Mouse (Mus musculus): ENCODE data around the gene Msx2. TPM values are rescaled to one million over a fixed set of nuclear protein-coding genes. Genes with fewer than 3 reads are reported as not detected.

Msx2 gene
- polyA plus RNA-seq, 1 experiment from 2014 or later: not detected

- Histone ChIP-seq H3K4me3 (ENCODE audit: low read depth, low read length) (no peak overlapping the region), H3K27me3 (ENCODE audit: insufficient read depth, low read length) (peaks cover 74% of the 10 kb centered on the region), H3K9me3 (ENCODE audit: low read length) (no peaks in the 10 kb centered on the region), H3K4me1 (ENCODE audit: insufficient read depth) (no peaks in the 10 kb centered on the region), H3K9ac (replicated peaks) (no peak overlapping the region), H3K4me2 (ENCODE audit: low read depth, low read length) (no peak overlapping the region), H3K27ac (ENCODE audit: low read depth) (no peak overlapping the region), H3K36me3 (replicated peaks; ENCODE audit: insufficient read depth, low read length) (no peaks in the 10 kb centered on the region)
- no peak for TF ChIP-seq CTCF (IDR thresholded peaks at IDR 0.05; ENCODE audit: low read depth)
- TF ChIP-seq EP300 (IDR thresholded peaks at IDR 0.05; ENCODE audit: low read depth): no peak
- under 1% methylated on average over 7 of the region's 7 CpGs for WGBS (ENCODE audit: insufficient replicate concordance)
- peak; percentile 12 for DNase-seq
- no peak for ATAC-seq
These were observed 9.8 kb downstream of the Msx2 start for GRCm38 (mm10) chr13:53463037-53463436.

GRCm38 (mm10) chr13:53462649-53462970 lies 10.3 kb downstream of the Msx2 start:
- H3K9ac ChIP-seq (replicated peaks): no peak overlapping the region
- no peaks in the 10 kb centered on the region for H3K9me3 ChIP-seq (ENCODE audit: low read length)
- no peaks in the 10 kb centered on the region for H3K36me3 ChIP-seq (replicated peaks; ENCODE audit: insufficient read depth, low read length)
- WGBS (ENCODE audit: insufficient replicate concordance): under 1% methylated on average over 15 of the region's 15 CpGs
- no peak overlapping the region for H3K27ac ChIP-seq (ENCODE audit: low read depth)
- no peak for ATAC-seq
- H3K4me3 ChIP-seq (ENCODE audit: low read depth, low read length): peak overlapping the region; percentile 21; the same call in 1 of the 2 replicates
- no peak overlapping the region for H3K4me2 ChIP-seq (ENCODE audit: low read depth, low read length)
- no peak for TF ChIP-seq EP300 (IDR thresholded peaks at IDR 0.05; ENCODE audit: low read depth)
- no peak for DNase-seq
- H3K4me1 ChIP-seq (ENCODE audit: insufficient read depth): no peaks in the 10 kb centered on the region
- peaks cover 72% of the 10 kb centered on the region for H3K27me3 ChIP-seq (ENCODE audit: insufficient read depth, low read length)

DNA sequence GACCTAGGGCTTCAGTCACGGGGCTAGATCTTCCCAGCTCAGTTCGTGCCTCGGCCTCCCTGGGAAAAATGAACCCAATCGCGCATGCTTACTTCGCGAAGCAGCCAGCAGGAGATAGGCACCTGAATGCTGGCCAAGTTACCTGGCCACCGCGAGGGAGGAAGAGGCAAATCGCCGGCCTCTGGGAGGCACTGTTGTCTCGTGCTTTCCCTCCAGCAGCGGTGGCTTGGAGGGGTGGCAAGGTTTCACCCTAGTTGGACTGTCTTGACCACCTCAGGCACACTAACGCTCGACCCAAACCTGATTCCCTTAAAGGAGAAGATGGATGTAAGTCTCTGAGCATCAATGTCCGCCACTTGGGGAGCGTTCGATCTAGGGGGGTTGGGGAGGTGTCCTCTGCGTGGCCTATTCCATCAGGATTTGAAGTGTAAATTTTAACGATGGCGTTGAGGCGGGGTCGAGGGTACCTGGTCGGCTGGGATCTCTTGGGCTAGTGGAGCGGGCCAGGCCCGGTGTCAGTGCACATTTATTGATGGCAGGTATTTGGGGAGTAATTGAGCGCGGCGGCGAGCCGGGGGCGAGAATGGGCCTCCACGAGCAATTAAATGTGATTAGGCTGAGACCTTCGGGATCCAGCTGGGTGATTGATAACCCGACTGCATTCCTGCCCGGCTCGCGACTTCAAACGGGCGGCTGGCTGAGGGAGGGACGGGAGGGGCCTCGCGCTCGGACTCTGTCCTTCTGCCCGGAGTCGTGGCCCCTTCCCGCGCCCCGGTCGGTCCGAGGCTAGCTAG lies 10.8 kb downstream of the Msx2 start:
- Histone ChIP-seq H3K4me1 (ENCODE audit: insufficient read depth) (no peaks in the 10 kb centered on the region), H3K4me3 (ENCODE audit: low read depth, low read length) (peak overlapping the region; percentile 21; the same call in 1 of the 2 replicates), H3K9ac (replicated peaks) (no peak overlapping the region), H3K4me2 (ENCODE audit: low read depth, low read length) (no peak overlapping the region), H3K27ac (ENCODE audit: low read depth) (no peak overlapping the region), H3K9me3 (ENCODE audit: low read length) (no peaks in the 10 kb centered on the region), H3K27me3 (ENCODE audit: insufficient read depth, low read length) (peaks cover 66% of the 10 kb centered on the region), H3K36me3 (replicated peaks; ENCODE audit: insufficient read depth, low read length) (no peaks in the 10 kb centered on the region)
- TF ChIP-seq CTCF (IDR thresholded peaks at IDR 0.05; ENCODE audit: low read depth) (peak; percentile 62), EP300 (IDR thresholded peaks at IDR 0.05; ENCODE audit: low read depth) (no peak)
- WGBS (ENCODE audit: insufficient replicate concordance): 2% methylated on average over 51 of the region's 51 CpGs
- DNase-seq (peak; percentile 44), ATAC-seq (no peak)

DNA sequence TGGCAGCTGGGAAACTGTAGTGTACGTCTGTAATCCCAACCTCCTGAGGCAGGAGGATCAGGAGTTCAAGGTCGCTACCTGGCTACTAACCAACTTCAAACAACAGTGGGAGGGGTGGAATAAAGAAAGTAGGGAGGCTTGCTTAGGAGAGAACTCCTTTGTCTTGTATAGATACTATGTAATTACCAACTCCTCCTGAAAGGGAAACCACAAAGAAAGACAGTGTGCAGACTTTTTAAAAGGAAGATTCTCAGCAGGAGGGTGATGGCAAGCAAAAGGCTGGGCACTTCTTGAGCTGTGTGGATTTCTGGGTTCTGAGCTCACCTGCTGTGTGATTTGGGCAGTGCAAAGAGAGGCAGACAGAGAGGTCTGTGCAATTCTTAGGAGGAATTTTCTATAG lies 11.5 kb downstream of the Msx2 start:
- no peaks in the 10 kb centered on the region for H3K9me3 ChIP-seq (ENCODE audit: low read length)
- H3K4me3 ChIP-seq (ENCODE audit: low read depth, low read length): no peak overlapping the region
- no peak overlapping the region for H3K4me2 ChIP-seq (ENCODE audit: low read depth, low read length)
- no peaks in the 10 kb centered on the region for H3K36me3 ChIP-seq (replicated peaks; ENCODE audit: insufficient read depth, low read length)
- no peak for TF ChIP-seq EP300 (IDR thresholded peaks at IDR 0.05; ENCODE audit: low read depth)
- ATAC-seq (no peak), DNase-seq (no peak)
- 29% methylated on average over 2 of the region's 2 CpGs for WGBS (ENCODE audit: insufficient replicate concordance)
- no peak overlapping the region for H3K9ac ChIP-seq (replicated peaks)
- H3K4me1 ChIP-seq (ENCODE audit: insufficient read depth): no peaks in the 10 kb centered on the region
- H3K27me3 ChIP-seq (ENCODE audit: insufficient read depth, low read length): peaks cover 59% of the 10 kb centered on the region
- H3K27ac ChIP-seq (ENCODE audit: low read depth): no peak overlapping the region

DNA sequence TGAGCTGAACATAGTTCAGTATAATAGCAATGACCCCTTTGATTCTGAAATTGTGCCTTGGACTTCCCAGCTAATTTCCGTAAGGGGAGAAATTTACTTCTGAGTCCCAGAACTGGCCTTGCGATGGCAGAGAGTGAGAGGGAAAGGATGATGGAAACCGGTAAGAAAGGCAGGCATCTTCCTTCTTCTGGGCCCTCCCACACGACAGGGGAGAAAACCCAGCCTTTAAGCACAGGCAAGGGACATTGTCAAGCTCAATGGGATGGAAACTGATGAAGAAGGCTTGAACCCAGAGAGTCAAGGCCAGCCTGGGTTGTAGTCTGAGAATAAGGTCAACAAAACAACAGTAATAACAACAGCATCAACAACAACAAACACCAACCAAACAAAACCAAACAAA lies 14.1 kb downstream of the Msx2 start:
- ATAC-seq: no peak
- no peak for TF ChIP-seq CTCF (IDR thresholded peaks at IDR 0.05; ENCODE audit: low read depth)
- H3K4me3 ChIP-seq (ENCODE audit: low read depth, low read length): no peak overlapping the region
- H3K36me3 ChIP-seq (replicated peaks; ENCODE audit: insufficient read depth, low read length): no peaks in the 10 kb centered on the region
- H3K4me1 ChIP-seq (ENCODE audit: insufficient read depth): no peaks in the 10 kb centered on the region
- H3K9me3 ChIP-seq (ENCODE audit: low read length): no peaks in the 10 kb centered on the region
- no peak overlapping the region for H3K4me2 ChIP-seq (ENCODE audit: low read depth, low read length)
- H3K27ac ChIP-seq (ENCODE audit: low read depth): no peak overlapping the region
- 56% methylated on average over 4 of the region's 4 CpGs for WGBS (ENCODE audit: insufficient replicate concordance)
- H3K27me3 ChIP-seq (ENCODE audit: insufficient read depth, low read length): peaks cover 47% of the 10 kb centered on the region
- no peak overlapping the region for H3K9ac ChIP-seq (replicated peaks)
- DNase-seq: no peak

DNA sequence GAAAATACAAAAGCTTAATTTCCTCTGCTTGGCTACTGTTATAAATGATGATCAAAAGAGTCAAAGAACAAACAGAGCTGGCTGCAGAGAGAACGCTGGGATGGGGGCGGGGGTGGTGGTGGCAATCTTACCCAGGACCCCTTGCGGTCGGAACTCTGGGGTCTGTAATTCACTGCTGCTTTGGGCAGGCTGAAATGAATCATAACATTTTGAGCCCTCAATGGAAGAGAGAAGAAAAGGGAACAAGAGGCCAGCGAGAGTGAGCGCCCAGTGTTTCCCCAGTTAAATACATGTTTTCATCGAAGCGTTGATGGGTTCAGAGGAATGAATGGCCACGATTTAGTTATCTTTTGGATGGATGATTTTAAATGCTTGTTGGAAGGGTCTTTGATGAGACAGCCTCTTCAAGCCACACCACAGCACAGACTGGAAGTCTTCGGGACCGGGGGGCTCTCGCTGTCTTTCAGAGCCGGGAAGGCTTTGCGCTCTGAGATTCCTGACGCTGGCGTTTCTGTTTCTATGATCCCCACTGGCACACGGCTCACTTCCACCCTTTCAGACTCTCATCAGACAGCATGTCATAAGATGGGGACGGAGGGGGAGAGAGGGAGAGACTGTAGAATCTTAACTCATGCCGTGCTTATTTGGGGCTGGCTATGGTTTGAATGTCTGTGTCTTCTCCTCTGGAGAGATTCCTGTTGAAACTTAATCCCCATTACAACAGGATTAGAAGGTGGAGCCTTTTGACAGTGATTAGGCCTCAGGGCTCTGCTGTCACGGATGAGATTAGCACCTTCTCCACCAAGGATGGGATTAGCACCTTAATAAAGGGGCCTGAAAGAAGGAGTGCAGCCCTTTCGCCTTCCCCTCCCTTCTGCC lies 17.8 kb downstream of the Msx2 start:
- WGBS (ENCODE audit: insufficient replicate concordance): 13% methylated on average over 21 of the region's 21 CpGs
- H3K4me2 ChIP-seq (ENCODE audit: low read depth, low read length): no peak overlapping the region
- TF ChIP-seq CTCF (IDR thresholded peaks at IDR 0.05; ENCODE audit: low read depth): no peak
- TF ChIP-seq EP300 (IDR thresholded peaks at IDR 0.05; ENCODE audit: low read depth): no peak

More for the DNA sequence above, 17.8 kb downstream of the Msx2 start:
- H3K4me1 ChIP-seq (ENCODE audit: insufficient read depth): no peaks in the 10 kb centered on the region
- no peak for DNase-seq
- H3K9ac ChIP-seq (replicated peaks): no peak overlapping the region
- no peak overlapping the region for H3K27ac ChIP-seq (ENCODE audit: low read depth)
- H3K27me3 ChIP-seq (ENCODE audit: insufficient read depth, low read length): peaks cover 14% of the 10 kb centered on the region
- H3K36me3 ChIP-seq (replicated peaks; ENCODE audit: insufficient read depth, low read length): no peaks in the 10 kb centered on the region
- H3K4me3 ChIP-seq (ENCODE audit: low read depth, low read length): no peak overlapping the region
- no peak for ATAC-seq
- no peaks in the 10 kb centered on the region for H3K9me3 ChIP-seq (ENCODE audit: low read length)

Data from liver, postnatal 0 days (tissue).